Mouse (Mus musculus) urinary bladder, postnatal 10 days (tissue): ENCODE data around the gene Pcdh9.

Source experiments
- DNase-seq: peaks from one replicate; pipeline ENCODE4 v3.0.0; 2022; ENCODE audit warnings: low spot score

The Pcdh9 gene

DNA sequence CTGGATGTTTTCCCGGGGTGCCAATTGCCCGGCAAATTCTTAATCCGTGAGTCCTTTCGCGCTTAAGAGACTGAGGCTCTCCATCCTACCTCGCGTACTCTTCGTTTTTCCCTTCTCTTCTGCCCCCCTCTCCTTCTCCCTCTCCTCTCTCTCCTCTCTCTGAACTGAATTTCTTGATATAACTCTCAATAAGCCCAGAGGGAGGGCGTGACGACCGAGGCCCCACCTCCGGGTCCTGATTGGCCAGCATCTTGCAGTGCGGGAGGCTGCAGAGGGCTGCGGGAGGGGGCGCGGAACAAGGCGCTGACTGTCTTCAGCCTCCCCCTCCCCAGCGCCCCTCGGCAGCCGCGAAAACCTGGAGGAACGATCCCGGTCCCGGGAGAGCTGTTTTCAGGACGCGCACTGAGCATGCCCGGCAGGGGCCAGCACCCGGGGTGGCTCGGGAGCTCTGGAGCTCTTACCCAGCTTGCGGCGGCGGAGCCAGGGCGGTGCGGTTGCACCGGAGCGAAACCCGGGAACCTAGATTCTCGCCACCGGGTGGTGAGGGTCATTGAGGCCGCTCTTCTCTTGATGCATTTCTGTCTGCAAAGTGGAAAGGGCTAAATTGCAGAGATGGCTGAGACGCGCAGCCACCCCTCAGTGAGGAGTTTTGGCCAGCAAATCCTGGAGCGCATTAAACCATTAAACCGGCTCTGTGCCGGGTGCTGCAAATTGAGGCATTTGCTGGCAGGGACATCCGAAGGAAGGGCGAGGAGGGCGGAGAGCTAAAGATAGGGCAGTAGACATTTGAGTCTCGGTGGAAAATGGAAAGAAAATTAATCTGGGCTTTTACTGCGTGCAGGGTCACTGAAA, at the start of gene Pcdh9:
Gene Pcdh9, minus strand, starts transcription at position 161 of the 852 bp plus-strand sequence.
- peak; percentile 47 for DNase-seq

DNA sequence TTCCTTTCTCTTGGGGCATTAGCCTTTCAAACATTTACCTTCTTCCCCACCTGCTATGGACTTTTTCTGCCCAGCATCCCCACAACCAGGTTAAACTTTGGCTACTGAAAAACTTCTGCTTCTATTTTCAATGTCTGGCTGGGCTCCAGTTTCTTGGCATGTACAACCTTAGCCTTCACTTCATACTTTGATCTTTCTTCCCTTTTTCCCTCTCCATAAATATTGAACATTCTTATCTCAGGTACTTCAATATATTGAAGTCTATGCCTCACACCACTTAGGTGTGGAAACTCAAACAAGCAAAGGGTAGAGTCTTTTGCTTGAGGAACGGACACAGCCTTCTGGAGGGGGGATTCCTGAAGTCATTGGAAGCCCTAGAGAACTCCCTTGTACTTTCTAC, 16.4 kb upstream of the Pcdh9 start:
- no peak for DNase-seq

DNA sequence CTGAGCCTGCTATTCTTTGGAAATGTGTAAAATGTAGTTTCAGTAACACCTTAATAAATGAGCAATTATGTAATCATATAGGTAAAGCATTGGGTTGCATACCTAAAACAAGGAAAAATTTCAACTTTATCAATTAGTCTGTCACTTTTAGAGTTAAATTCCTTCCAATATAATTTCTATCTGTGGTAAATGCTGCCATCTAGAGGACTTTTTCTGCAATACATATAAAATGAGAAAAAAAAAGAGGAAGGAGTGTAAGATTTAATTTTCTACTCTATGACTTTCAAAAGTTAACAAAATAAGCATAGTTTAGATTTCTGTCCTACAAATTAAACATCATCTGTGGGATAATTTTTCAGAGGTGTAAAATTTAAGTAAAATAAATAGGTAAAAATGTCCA, 8.1 kb upstream of the Pcdh9 start:
- no peak for DNase-seq

DNA sequence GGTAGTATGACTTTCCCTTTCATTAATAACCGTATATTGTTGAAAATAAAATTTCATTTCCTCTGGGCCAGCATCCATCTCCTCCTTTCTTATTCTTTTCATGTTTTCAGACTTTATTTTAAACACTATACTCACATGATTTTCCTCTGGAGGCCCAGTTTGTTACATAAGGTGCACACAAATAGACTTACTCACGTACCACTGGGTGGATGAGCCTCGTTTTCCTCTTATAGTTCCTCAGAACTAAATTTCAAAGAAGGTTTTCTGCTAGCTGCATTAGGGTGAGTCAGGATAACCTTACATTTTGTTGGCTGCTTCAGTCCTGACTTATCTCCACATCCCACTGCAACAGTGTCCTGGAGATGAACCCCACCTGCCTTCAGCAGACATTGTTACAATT, 4.7 kb upstream of the Pcdh9 start:
- DNase-seq: no peak

DNA sequence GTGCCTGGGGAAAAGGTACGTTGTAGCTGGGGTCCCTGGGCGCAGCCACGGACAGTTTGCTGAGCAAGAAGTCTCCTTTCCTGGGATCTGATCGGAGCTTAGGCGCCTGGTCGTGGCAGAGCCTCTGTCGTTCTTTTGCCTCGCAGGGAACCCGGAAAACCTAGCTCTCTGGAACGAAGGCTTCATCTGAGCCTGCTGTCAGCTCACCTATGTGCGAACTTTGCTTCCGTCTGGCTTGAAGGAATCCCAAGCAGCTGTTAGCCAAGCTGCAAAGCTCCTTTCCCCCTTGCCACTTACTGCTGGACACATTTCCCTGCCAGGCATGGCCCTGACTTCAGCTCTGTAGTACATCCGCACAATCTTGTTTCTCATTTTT, 880 bp upstream of the Pcdh9 start:
- DNase-seq: no peak

DNA sequence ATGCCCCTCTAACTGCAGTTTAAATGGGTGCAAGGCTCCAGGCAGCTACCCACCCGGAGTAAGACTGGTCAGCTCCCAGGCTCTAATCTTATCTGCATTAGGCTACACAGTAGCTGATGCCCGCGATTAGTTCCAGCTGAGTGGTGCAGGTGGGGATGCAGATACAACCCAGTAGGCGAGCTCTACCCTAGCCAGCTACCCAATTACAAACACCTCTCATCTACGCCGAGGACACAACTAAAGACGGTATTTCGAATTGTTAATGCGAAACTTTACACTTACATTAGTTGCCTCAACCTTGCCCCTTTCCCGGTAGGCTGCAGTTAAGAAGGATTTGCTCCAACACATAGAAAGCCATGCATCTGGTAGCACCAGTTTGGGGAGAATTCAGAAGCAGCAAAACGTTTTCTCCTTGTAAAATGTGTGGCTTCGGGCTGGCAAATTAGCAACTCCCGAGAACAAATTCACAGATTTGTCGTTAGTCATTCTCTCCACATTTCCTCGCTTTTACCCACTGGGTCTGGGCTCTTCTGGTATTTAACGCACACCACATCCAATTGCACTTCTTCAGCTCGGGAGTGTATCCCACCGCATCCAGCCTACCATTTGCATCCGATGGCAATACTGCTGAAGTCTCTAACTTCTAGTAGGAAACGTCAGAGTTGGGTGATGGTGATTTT, 500 bp downstream of the Pcdh9 start:
- DNase-seq: no peak

DNA sequence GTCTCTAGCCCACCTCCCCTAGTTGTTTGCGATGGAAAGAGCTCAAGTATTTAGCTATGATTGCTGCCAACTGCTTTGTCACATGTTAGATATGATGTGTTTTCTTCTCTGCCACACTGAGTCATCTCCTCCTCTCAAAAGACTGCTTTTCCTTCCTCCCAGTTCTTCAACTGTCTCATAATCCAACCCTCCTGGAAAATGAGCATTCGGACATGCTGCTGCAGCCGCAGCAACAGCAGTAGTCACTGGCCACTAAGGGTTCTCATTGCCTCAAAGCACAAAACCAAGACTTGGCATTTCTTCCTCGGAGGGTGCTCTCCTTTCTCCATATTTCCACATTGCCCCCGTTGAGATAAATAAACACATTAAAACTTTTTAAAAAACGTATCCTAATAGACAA, 1.2 kb downstream of the Pcdh9 start:
- DNase-seq: no peak

DNA sequence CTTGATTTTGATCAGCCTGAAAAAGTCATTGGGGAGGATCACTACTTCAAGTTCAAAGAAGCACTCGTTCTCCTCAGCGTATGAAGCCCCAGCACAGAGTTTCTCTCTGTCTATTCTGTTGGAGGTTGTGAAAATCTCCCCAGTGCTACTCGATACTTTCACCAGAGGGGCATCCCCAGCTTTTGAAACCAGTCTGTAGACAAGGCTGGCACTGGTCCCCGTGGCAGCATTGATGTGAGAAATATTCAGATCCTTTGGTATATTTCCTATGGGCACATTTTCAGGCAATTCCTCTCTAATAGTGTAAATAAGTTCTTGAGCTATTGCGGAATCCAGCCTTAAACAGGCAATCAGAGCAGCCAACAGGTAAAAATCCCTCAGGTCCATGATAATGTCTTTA, 2.1 kb downstream of the Pcdh9 start:
- no peak for DNase-seq

DNA sequence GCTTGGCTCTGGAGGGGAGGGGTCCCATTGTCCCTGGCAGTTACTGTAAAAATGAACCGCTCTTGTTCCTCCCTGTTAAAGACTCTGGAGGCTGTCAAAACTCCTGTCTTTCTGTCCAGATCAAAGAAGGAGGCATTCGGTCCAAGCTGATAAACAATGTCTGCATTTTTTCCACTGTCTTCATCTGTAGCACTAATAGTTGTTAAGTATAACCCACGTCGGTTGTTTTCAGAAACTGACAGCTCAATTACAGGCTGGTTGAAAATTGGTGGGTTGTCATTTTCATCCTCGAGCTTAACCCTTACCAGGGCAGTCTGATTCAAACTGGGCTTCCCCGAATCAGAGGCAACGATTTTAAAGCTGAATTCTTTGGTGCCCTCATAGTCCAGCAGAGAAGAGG, 3.4 kb downstream of the Pcdh9 start:
- DNase-seq: no peak

DNA sequence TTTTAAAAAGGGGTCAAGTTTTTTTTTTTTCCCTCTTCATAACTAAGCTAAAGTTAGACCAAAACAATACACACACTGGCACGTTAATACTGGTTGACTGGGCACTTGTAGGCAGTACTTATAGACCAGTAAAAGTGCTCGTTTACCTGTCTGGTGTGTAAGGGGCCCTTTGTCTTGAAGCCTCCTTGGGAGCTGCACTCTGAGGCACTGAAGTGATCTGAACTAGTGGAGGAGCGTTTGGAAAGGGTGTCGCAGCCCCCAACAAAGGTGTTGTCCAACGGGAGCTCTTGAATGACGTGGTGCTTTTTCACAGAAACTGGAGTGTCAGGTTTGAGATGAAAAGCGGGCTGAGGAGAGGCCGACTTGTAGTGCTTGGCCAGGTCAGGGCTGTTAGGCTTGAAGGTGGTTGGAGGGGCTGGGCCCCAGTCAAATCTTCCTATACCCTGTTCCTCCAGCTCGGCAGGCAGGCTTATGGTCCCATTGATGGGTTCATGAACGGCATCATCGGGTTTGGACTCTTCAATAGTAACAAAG, 4.9 kb downstream of the Pcdh9 start:
- DNase-seq: no peak

DNA sequence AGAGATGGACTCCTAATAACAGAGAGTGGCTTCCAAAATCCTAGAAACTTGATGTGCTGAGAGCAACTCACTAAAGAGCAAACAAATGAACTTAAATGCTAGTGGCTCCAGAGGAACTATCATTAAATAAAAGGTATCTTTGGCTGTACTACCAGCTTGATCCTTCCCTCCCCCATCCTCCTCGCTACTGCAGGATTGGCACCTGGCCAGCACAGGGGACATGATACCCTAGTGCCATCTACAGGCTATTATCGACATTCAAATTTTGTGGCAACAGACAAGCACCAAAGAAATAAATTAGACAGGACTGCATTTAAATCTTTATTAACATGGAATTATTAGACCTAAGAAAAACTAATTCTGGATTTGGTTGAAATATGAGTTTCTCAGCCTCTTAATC, 6.0 kb downstream of the Pcdh9 start:
- DNase-seq: no peak

DNA sequence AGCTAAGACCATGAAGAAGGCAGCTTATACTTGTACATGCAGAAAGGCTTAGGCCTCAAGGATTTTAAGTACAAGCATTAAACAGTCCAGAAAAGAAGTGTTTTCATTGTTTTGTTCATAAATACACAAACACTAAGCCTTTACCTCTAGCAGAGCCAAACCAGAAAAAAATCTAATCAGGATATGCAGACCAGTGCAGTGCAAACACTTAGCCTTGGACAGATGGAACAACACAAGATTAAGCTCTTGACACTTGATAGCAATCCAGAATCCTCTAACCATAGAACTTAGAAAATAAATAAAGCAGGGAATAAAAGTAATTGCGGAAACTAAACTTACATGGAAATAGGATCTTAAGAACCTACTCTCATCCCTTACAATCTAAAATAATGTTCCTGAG, 10.4 kb downstream of the Pcdh9 start:
- DNase-seq: no peak

DNA sequence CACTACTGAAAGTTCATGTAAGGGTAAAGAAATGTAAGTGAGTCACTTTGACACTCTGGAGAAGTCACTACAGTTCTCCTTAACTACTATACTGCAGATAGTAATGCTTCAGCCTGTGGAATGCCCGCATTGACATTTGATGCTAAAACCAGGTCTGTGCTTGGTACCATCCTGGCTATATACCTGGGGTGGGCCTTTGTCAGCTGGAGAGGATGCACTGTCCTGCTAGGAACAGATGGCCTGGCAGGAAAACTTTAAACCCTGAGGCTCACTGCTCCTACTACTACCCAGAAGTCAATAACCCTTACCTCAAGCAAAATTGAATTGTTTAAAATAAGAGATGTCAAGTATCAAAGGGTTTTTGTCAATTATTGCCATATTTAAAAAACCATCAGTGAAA, 14.5 kb downstream of the Pcdh9 start:
- no peak for DNase-seq

DNA sequence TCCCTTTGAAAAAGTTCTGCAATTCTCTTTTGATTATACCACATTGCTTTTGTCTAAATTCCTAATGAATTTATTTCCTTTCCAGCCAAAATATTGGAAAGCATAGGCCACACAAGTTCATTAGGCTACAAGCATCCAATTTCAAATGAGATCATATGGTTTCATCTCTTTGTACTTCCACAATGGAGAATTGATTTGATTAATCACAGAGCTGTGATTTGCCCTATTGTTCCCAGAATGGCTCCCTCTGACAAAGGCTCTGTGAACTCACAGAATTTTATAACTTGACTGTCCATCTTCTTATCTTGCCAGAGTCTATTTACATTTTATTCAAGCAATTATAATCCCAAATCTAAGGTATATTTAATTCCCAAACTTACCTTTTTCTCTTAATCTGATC, 22.3 kb downstream of the Pcdh9 start:
- no peak for DNase-seq

DNA sequence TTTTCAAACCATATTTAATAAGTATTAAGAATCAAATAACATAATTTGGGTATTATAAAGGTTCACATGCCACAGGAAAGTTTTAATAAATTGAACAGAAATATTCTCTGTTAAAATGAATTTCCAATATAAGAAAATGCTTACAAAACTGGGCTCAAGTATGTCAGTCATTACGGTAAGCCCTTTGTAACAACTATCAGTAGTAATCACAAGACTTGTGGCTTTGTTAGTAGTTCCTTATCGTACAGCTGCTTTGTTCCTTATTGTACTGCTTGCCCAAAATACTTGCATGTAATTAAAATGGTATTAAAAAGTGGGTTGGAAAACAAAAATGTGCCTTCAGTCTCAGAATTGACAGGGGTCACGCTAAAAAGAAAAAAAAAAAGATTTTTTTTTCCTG, 32.4 kb downstream of the Pcdh9 start:
- no peak for DNase-seq

DNA sequence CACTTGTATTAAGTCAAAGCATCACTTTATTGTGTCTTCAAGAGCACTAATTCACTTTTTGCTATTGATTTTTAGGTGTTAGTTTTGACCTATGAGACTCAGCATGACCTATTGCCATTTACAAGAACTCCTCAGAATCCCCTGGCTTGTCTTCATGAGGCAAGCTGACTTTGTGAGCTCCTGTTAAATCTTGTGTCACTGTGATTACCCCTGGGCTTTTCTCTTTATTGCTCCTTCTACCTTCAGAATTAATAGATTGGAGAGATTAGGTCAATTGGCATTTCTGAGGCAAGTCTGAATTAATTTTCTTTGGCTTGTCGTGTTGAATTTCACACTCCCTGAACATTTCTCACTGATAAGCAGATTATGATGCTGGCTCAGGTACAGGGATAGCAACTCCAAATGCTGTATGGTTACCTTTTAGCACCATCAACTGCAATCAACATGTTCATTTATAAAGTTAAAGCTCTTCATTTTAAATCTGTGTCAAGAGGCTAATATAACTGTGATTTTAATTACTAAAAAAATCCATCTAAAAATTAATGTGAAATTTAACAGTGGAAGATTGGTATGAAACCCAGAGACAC, 44.3 kb downstream of the Pcdh9 start:
- DNase-seq: no peak

DNA sequence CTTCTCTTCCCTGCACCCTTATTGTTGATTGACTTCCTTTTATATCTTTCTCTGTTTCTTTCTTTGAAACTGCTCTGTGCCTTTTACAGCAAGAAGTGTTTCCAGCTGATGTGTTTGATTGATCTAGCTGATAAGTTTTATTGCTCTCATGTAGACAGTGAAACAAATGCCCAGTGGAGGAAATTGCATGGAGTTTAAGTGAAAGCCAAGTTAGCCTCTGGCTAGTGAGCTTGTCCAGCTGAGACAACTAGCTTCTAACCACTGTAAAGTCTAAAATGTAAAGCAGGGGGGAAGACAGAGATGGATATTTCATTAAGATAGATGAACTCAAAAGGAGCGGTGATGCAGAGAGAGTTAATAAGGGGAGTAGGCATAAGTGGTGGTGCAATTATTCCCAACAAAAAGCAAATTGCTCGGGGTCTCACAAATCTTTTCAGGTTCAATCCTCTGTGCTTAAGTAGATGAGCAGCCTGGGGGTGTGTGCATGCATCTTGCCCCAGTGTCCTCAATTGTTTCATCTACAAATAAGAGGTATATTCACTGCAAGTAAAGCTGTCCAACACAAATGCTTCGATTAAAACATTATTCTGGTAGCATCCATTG, 47.7 kb downstream of the Pcdh9 start:
- DNase-seq: no peak

DNA sequence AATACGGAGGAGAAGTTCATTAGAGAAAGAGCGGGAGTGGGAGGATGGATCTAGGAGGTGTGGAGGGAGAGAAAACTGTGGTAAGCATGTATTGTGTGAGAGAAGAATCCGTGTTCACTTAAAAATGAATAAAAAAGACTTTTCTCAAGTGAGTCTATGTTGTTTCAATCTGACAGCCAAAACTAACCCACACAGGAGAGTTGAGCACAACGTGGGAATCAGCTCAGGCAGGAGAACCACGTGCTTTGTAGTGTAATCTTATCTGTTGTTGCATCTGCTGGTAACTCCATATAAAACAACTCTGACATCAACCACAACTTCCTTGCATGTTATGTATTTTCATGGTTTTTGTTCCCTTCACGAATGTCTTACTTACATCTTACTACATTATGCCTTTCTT, 58.0 kb downstream of the Pcdh9 start:
- no peak for DNase-seq

DNA sequence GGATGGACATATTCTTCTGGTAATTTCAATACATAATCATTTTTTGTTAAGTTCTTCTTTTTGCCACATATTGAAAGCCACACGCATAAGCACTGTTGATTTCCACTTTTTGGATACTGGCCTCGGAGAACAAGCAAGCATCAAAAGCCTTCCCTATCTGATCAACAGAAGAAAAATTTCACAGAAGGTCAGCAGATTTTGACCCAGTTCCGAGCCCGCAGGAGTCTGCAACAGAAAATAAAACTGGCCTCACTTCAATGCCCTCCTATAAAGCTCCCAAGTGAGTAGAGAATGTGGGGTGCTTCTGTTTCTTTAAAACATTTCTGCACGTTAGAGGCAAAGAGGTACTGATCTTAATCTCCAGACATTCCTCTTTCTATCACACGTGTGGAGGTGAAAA, 63.3 kb downstream of the Pcdh9 start:
- DNase-seq: no peak

DNA sequence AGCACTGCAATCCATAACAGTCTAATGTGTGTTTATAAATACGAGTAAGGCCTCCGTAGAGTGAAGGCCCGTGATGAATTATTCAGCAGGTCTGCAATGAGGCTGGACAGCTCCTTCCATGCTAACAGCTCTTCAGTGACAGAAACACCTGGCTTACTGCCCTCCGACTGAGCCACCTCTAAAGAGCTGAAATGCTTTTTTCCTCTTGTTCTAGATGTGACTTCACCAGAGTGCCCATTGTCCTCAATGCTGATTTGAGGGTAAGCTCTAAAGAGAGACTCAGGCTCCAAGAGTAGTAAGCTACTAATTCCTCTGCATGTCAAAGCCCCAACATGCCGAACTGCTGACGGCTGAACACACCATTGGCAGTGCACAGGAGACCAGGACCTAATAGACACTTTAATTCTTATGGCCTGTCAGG, 64.4 kb downstream of the Pcdh9 start:
- no peak for DNase-seq

DNA sequence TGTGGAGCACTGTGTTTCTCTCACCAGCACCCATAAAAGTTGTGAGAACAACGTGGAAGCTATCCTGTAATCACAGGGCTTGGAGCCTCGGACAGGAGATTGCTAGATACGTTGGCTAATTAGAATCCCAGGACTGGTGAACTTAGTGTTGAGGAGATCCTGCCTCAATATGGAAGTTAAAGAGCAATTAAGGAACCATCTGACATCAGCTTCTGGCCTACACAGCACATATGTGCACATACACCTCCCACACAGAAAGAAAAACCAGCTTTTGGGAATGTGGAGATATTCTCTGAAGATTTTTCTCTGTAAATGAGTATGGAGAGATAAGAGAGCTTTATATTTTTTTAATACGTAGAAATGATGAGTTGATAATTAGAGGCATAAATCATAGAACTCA, 71.6 kb downstream of the Pcdh9 start:
- no peak for DNase-seq

DNA sequence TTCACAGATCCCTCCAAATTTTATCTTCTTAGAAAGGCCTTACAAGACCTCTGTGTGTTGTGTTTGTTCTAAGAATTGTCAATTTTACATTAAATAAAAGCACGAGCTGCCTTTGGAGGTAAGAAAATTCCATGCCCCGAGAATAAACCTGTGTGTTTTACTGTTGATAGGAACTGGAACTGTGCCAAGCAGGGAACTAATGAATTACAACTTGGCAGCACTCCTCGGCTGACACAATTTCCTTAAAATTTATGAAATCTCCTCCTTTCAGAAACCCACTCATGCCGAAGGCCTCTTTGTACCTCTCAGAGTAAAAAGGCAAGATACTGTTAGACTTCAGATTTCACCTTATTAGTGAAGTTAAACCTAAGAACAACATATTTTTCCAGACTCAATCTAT, 72.9 kb downstream of the Pcdh9 start:
- no peak for DNase-seq

DNA sequence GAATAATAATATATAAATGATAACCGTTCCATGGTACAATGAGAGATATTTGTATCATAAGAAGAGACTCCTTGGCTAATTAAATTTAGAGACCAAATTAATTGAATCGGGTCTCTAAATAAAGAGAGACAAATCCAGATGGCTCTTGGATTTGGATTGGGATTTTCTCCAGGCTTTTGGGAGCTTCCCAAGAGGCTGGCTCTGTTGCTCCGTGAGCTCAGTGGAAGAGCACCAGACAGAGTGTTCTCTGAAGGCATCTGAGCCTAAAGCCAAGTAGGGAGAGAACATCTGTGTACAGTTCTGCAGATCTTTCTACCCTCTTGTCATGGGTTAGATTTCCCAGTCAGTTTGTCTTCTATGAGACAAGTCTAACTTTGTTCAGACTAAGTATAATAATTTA, 95.9 kb downstream of the Pcdh9 start:
- DNase-seq: no peak
